9 mouse cellular contexts compared by ENCODE assay signal in genomic region chr10:70060021-70060688, GRCm38 (mm10). TPM values are rescaled to one million over a fixed set of nuclear protein-coding genes. Genes with fewer than 3 reads are reported as not detected.
DNase-seq lines count a peak whose midpoint lies in the region; ATAC-seq and TF ChIP-seq lines count a peak whose summit lies in the region.
"Had no signal": no experiment of that assay in that cellular context is flagged by ENCODE, and none has a peak within 500 bp of the region (broad histone marks: within the 10 kb centered on the region; RNA-seq: fewer than 3 reads in every experiment).

No protein-coding gene starts in this region.

- ATAC-seq in frontal cortex, adult (ENCODE audit: low TSS enrichment) = peak; percentile 84
- ATAC-seq in kidney, postnatal 0 days (replicated peaks; ENCODE audit: low FRiP score, low read depth) = peak; percentile 74; the same call in 1 of the 2 replicates
- ATAC-seq in lung, embryonic 16.5 days (ENCODE audit: low read depth) = no peak
- ATAC-seq in erythroid progenitor cell, adult 5-6 weeks (replicated peaks; ENCODE audit: low FRiP score, poor library complexity, severe bottlenecking) = no peak

- 51% methylated on average over 19 of the region's 19 CpGs for WGBS in kidney, postnatal 0 days
- WGBS in lung, embryonic 16.5 days = 43% methylated on average over 19 of the region's 19 CpGs

- peak; percentile 12 to 33 for DNase-seq in left cerebral cortex, adult 18-20 months (ENCODE audit: low spot score in 2 of 2)
- DNase-seq in left cerebral cortex, adult 11 months (ENCODE audit: low spot score) = no peak
- peak; percentile 40 for DNase-seq in kidney, postnatal 0 days (ENCODE audit: low spot score)
- peak; percentile 41 to 77 for DNase-seq in thymus, postnatal 36 days
- no peak for DNase-seq in cerebellum, postnatal 4 days (ENCODE audit: low spot score in 2 of 2)

- TF ChIP-seq CTCF in kidney, postnatal 0 days (IDR thresholded peaks at IDR 0.05; ENCODE audit: low read depth) = no peak

- H3K4me1 ChIP-seq in kidney, postnatal 0 days (replicated peaks; ENCODE audit: insufficient read depth, low read length) = no peaks in the 10 kb centered on the region
- peaks cover 5% of the 10 kb centered on the region for H3K4me1 ChIP-seq in lung, embryonic 16.5 days (replicated peaks; ENCODE audit: control insufficient read depth, insufficient read depth, low read length)

- no peaks in the 10 kb centered on the region for H3K36me3 ChIP-seq in kidney, postnatal 0 days (ENCODE audit: insufficient read depth, low read length)
- no peaks in the 10 kb centered on the region for H3K36me3 ChIP-seq in lung, embryonic 16.5 days (ENCODE audit: control insufficient read depth, insufficient read depth, low read length)

- H3K27ac ChIP-seq in kidney, postnatal 0 days = no peak overlapping the region
- no peak overlapping the region for H3K27ac ChIP-seq in lung, embryonic 16.5 days (ENCODE audit: low read length)
- H3K27ac ChIP-seq: heart, adult 2 months had no signal

- H3K27me3 ChIP-seq in kidney, postnatal 0 days (ENCODE audit: insufficient read depth, low read length) = no peaks in the 10 kb centered on the region
- no peaks in the 10 kb centered on the region for H3K27me3 ChIP-seq in lung, embryonic 16.5 days (ENCODE audit: control insufficient read depth, insufficient read depth, low read depth, low read length)

- H3K9ac ChIP-seq in kidney, postnatal 0 days (ENCODE audit: low read depth, low read length) = no peak overlapping the region
- H3K9ac ChIP-seq in lung, embryonic 16.5 days (ENCODE audit: low read length) = no peak overlapping the region

- no peaks in the 10 kb centered on the region for H3K9me3 ChIP-seq in kidney, postnatal 0 days (replicated peaks; ENCODE audit: low read length)
- H3K9me3 ChIP-seq in lung, embryonic 16.5 days (ENCODE audit: control insufficient read depth, low read length) = no peaks in the 10 kb centered on the region

- peak overlapping the region; percentile 45 for H3K4me2 ChIP-seq in kidney, postnatal 0 days (ENCODE audit: low read length)
- 0 out of 2 replicates have a peak overlapping the region, but pooled peaks have one; percentile 14 for H3K4me2 ChIP-seq in lung, embryonic 16.5 days (ENCODE audit: low read depth, low read length)

- H3K4me3 ChIP-seq in kidney, postnatal 0 days (replicated peaks; ENCODE audit: low read depth, low read length) = no peak overlapping the region
- no peak overlapping the region for H3K4me3 ChIP-seq in lung, embryonic 16.5 days (ENCODE audit: low read length)
- H3K4me3 ChIP-seq: heart, adult 2 months had no signal

RNA-seq across cellular contexts. Expression of gene Ccdc6, which starts 36.8 kb away (rescaled TPM):
- 10 to 100 TPM; 53.7 to 65.9 TPM for total RNA-seq in left cerebral cortex, adult 18-20 months (2021)
- 16.6 and 18.5 TPM in 2 replicates for polyA plus RNA-seq in kidney, postnatal 0 days (2015; fragmentation: Nextera tagmentation; extraction: Ambion mirVana)
- 15.1 and 16.3 TPM in 2 replicates for polyA plus RNA-seq in lung, embryonic 16.5 days (2015; fragmentation: Nextera tagmentation; extraction: Ambion mirVana)
- total RNA-seq in erythroid progenitor cell, adult 5-6 weeks (2015; ENCODE audit: low replicate concordance) = 25.2 and 45.0 TPM in 2 replicates
- total RNA-seq in erythroid progenitor cell, adult 5-6 weeks (2017; ENCODE audit: low replicate concordance) = 46.6 and 61.2 TPM in 2 replicates

Comparison
In these comparisons a context has a peak if more than half of its experiments do, and no peak if none do; other contexts are left out.
1. DNase-seq: peak in left cerebral cortex, adult 18-20 months (2 of 2), kidney, postnatal 0 days (single experiment) and thymus, postnatal 36 days (2 of 2); none in left cerebral cortex, adult 11 months (single experiment) and cerebellum, postnatal 4 days (0 of 2).
2. ATAC-seq: peak in frontal cortex, adult (single experiment) and kidney, postnatal 0 days (single experiment); none in lung, embryonic 16.5 days (single experiment) and erythroid progenitor cell, adult 5-6 weeks (single experiment).